Mouse (Mus musculus) liver, adult 2 months (tissue): ENCODE measurements around the gene Tbx1. TPM values are rescaled to one million over a fixed set of nuclear protein-coding genes. Genes with fewer than 3 reads are reported as not detected.

Experiments
- DNase-seq: peaks from one replicate; pipeline ENCODE4 v3.0.0-alpha.2; 2011; ENCODE audit warnings: low read depth, low spot score; ENCODE audit errors: extremely low read depth
- H3K27ac ChIP-seq: fragments of 200-500 bp; replicated peaks from 2 replicates; pipeline ENCODE4 v1.5.1; 2012; ENCODE audit warnings: low read depth, mild to moderate bottlenecking, control low read depth, inconsistent platforms, low read length; ENCODE audit not compliant: insufficient read depth
- H3K27me3 ChIP-seq: fragments of 200-500 bp; 2 replicates; pipeline ENCODE4 v1.6.1; 2012; ENCODE audit warnings: mild to moderate bottlenecking, moderate library complexity, low read length, inconsistent platforms; ENCODE audit not compliant: control insufficient read depth, insufficient read depth
- H3K36me3 ChIP-seq: fragments of 200-500 bp; 2 replicates; pipeline ENCODE4 v1.6.1; 2012; ENCODE audit warnings: low read length, inconsistent platforms; ENCODE audit not compliant: control insufficient read depth, insufficient read depth
- H3K4me1 ChIP-seq: fragments of 200-500 bp; 2 replicates; pipeline ENCODE4 v1.6.1; 2011; ENCODE audit warnings: low read length; ENCODE audit not compliant: control insufficient read depth, insufficient read depth
- H3K4me3 ChIP-seq: fragments of 200-500 bp; 2 replicates; pipeline ENCODE4 v1.5.1; 2011; ENCODE audit warnings: low read depth, mild to moderate bottlenecking, control low read depth, low read length, moderate library complexity; ENCODE audit not compliant: insufficient read depth
- H3K79me2 ChIP-seq: fragments of 200-500 bp; 2 replicates; pipeline ENCODE4 v1.6.1; 2012; ENCODE audit warnings: inconsistent platforms, mild to moderate bottlenecking, low read length, moderate library complexity; ENCODE audit not compliant: control insufficient read depth, insufficient read depth
- H3K9ac ChIP-seq: fragments of 200-500 bp; 2 replicates; pipeline ENCODE4 v1.6.1; 2012; ENCODE audit warnings: low read depth, mild to moderate bottlenecking, control low read depth, inconsistent platforms, low read length
- CTCF ChIP-seq: fragments of 200-500 bp; IDR thresholded peaks from 2 replicates; pipeline ENCODE4 v1.5.1; 2011; ENCODE audit warnings: low read depth, low read length, control low read depth
- POLR2A ChIP-seq: fragments of 200-500 bp; IDR thresholded peaks from 2 replicates; pipeline ENCODE4 v1.6.1; 2011; ENCODE audit warnings: low read length, control low read depth; ENCODE audit not compliant: insufficient read depth; ENCODE audit errors: extremely low read depth
- WGBS: fragments of 180-500 bp; shearing (Covaris S2); methylation state at CpG from one replicate; pipeline ENCODE4 v1.1.7; 2018; 5-methylcytosine and 5-hydroxymethylcytosine counted together
- polyA plus RNA-seq: library from polyadenylated mRNA; depleted of rRNA; stranded (reverse); fragments of >200 nt; gene quantifications from 2 replicates; pipeline ENCODE4 v1.2.3, GENCODE M21; 2012
- total RNA-seq: library from RNA; depleted of rRNA; stranded (reverse); fragments of >200 nt; gene quantifications from 2 replicates; pipeline ENCODE4 v1.2.3, GENCODE M21; 2014

The Tbx1 gene
- total and polyA plus RNA-seq, 2 experiments: 0.02 TPM; not detected in 1

DNA sequence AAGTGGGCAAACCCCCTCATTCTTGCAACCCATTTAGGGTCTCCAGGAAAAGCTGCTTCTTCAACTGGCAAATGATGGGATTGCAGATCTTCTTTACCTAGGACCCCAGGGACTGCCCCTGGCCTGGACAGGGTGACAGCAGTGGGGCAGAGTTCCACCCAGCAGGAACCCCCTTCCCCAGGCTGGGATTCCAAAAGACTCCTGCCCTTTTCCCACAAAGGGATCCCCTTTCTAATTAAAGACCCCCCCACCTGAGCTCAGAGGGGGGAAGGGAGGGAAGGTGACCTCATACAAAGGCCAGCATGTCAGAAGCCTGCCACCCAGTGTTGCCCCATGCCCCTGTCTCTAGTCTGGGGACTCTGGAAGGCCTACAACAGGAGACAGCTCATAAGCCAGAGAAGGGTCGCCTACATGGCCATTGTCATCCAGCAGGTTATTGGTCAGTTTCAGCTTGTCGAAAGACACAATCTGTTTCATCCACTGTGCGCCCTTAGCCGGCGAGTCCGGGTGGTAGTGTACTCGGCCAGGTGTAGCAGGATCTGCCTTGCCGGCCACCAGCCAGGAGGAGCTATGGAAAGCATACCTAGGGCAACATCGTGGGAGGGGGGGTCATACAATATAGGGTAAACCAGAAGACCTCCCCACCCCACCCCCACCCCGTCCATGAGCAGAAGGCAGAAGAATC, 6.7 kb downstream of the Tbx1 start:
- 70% methylated on average over 10 of the region's 10 CpGs for WGBS
- no peak overlapping the region for H3K9ac ChIP-seq
- no peaks in the 10 kb centered on the region for H3K36me3 ChIP-seq
- TF ChIP-seq POLR2A: no peak
- no peak for TF ChIP-seq CTCF
- H3K4me3 ChIP-seq: no peak overlapping the region
- no peak for DNase-seq
- H3K4me1 ChIP-seq: no peaks in the 10 kb centered on the region
- H3K79me2 ChIP-seq: no peaks in the 10 kb centered on the region
- H3K27me3 ChIP-seq: peaks cover 46% of the 10 kb centered on the region
- no peak overlapping the region for H3K27ac ChIP-seq

- peaks cover 40% of the 10 kb centered on the region for H3K27me3 ChIP-seq
- no peaks in the 10 kb centered on the region for H3K36me3 ChIP-seq
Observed at GRCm38 (mm10) chr16:18583169-18583568, 7.3 kb downstream of the Tbx1 start.

DNA sequence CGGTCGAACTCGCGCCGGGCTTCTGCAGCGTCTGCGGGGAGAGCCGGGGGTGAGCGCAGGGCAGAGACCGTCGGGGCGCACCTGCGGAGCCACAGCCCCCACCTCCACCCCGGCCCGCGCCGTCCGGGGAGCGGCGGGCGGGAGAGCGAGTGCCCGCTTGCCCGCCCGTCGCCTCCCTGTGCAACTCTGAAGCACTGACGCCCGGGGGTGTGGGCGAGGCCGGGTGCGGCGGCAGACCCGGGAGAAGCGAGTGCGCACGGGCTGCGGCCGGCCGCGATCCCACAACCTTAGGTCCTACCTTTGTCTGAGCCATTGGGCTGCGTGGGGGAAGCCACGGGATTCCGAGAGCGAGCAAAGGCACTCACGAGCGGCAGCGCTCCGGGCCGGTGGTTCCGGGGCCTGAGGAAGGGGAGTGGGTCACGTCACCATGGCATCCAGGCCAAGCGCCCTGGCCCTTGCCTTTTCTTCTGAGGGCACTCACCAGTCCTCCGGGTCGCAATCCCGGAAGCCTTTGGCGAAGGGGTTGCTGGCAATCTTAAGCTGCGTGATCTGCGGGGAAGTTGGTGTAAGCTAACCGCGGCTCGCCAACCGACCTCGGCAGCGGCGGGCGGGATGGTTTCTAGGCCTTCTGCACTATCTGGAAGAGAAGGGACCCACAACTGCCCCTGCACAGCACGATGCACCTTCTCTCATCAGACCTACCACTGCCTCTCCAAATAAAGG, 7.9 kb downstream of the Tbx1 start:
- Histone ChIP-seq H3K36me3 (no peaks in the 10 kb centered on the region), H3K4me3 (no peak overlapping the region), H3K79me2 (no peaks in the 10 kb centered on the region), H3K4me1 (no peaks in the 10 kb centered on the region), H3K27ac (no peak overlapping the region), H3K27me3 (peaks cover 40% of the 10 kb centered on the region), H3K9ac (no peak overlapping the region)
- 6% methylated on average over 67 of the region's 67 CpGs for WGBS
- DNase-seq: no peak
- TF ChIP-seq POLR2A: no peak

More at GRCm38 (mm10) chr16:18583169-18583568, 7.3 kb downstream of the Tbx1 start:
- WGBS: 51% methylated on average over 10 of the region's 10 CpGs
- Histone ChIP-seq H3K79me2 (no peaks in the 10 kb centered on the region), H3K27ac (no peak overlapping the region), H3K9ac (no peak overlapping the region), H3K4me3 (no peak overlapping the region), H3K4me1 (no peaks in the 10 kb centered on the region)
- TF ChIP-seq POLR2A: no peak
- TF ChIP-seq CTCF: no peak
- DNase-seq: no peak

GRCm38 (mm10) chr16:18581623-18582205, 8.8 kb downstream of the Tbx1 start:
- no peak for DNase-seq
- H3K27me3 ChIP-seq: peaks cover 39% of the 10 kb centered on the region
- no peaks in the 10 kb centered on the region for H3K79me2 ChIP-seq
- no peak for TF ChIP-seq POLR2A
- TF ChIP-seq CTCF: no peak
- H3K4me1 ChIP-seq: no peaks in the 10 kb centered on the region
- H3K4me3 ChIP-seq: no peak overlapping the region; the same call in 1 of the 2 replicates
- H3K27ac ChIP-seq: no peak overlapping the region
- no peak overlapping the region for H3K9ac ChIP-seq
- WGBS: 2% methylated on average over 65 of the region's 66 CpGs
- H3K36me3 ChIP-seq: no peaks in the 10 kb centered on the region

- Histone ChIP-seq H3K36me3 (no peaks in the 10 kb centered on the region), H3K4me1 (no peaks in the 10 kb centered on the region), H3K79me2 (no peaks in the 10 kb centered on the region), H3K27me3 (peaks cover 33% of the 10 kb centered on the region), H3K27ac (no peak overlapping the region), H3K4me3 (no peak overlapping the region; the same call in 1 of the 2 replicates), H3K9ac (no peak overlapping the region)
- DNase-seq: no peak
- WGBS: 5% methylated on average over 21 of the region's 21 CpGs
- TF ChIP-seq CTCF (no peak), POLR2A (no peak)
Observed at GRCm38 (mm10) chr16:18581050-18581622, 9.3 kb downstream of the Tbx1 start.

DNA sequence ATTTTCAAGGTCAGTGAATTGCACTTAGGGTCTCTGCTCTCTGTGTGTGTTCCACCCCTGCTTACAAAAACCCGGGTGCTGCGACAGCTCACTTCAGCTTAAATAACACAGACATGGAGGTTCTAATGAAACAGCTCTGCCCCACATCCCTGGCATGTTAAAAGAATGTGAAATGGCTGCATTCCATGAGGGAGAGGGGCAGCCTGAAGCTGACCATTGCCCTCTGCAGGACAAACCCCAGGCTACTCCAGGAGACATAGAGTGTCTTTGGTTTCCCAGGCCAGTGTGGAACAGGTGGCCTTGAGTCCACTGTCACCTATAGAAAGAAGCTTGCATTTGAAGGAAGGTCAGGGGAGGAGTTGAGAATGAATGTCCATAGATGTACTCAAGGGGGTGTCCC, 10.1 kb downstream of the Tbx1 start:
- Histone ChIP-seq H3K4me3 (no peak overlapping the region), H3K27ac (no peak overlapping the region), H3K9ac (no peak overlapping the region), H3K79me2 (no peaks in the 10 kb centered on the region), H3K4me1 (no peaks in the 10 kb centered on the region), H3K36me3 (no peaks in the 10 kb centered on the region), H3K27me3 (peaks cover 29% of the 10 kb centered on the region)
- no peak for DNase-seq
- TF ChIP-seq CTCF: no peak
- no peak for TF ChIP-seq POLR2A
- 57% methylated on average over 2 of the region's 2 CpGs for WGBS
